Mouse (Mus musculus): ENCODE measurements around the gene Rab42.

GRCm38 (mm10) chr4:132351401-132351800, 48.2 kb upstream of the Rab42 start:
- TF ChIP-seq CTCF (IDR thresholded peaks at IDR 0.05; ENCODE audit: low read depth), result no peak
- no peak for TF ChIP-seq EP300 (IDR thresholded peaks at IDR 0.05; ENCODE audit: low read depth)
